Mouse (Mus musculus) embryonic stem cell, embryonic (primary cell): Measurements from ENCODE around the gene Olfr283.

Experiments used
- CTCF ChIA-PET, 4 experiments: fragments of 300-600 bp in 2 of 4; fragments of 350-600 bp in 2 of 4; sonication (Branson Sonifier 250); formaldehyde crosslinking; loops; one replicate each; lab custom pipeline; 2022; ENCODE audit warnings: inconsistent platforms in 2 of 4; lab: Charles Lee
- POLR2A ChIA-PET, 4 experiments: fragments of 300-600 bp in 2 of 4; fragments of 350-600 bp in 2 of 4; sonication (Branson Sonifier 250); formaldehyde crosslinking; loops; one replicate each; lab custom pipeline; 2022; ENCODE audit warnings: antibody characterized with exemption in 4 of 4, inconsistent platforms in 1 of 4; lab: Charles Lee

The Olfr283 gene

DNA sequence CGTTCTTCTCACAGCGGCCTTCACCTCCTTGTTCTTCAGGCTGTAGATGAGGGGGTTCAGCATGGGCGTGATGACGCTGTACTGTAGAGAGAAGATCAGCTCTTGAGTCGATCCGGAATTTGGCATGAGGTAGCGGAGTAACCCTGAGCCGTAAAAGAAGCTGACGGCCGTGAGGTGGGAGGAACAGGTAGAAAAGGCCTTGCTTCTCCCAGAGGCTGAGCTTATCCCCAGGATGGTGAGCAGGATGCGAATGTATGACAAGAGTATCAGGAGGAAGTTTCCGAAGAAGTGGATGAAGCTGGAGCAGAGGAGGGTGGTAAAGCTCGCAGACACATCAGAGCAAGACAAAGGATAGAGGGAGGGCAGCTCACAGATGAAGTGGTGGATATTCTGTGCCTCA, 2.5 kb downstream of the Olfr283 start:
- POLR2A ChIA-PET, result interaction anchor here in 1 of 4 experiments (0.9 kb wide), 1 partner anchor 10 kb away, joined by 3 read pairs; no protein-coding TSS in a partner anchor
- CTCF ChIA-PET, result interaction anchor here in 2 of 4 experiments (0.7 to 1.7 kb wide), 5 partner anchors 11 to 39 kb away, joined by 3 to 10 read pairs (median 3); no protein-coding TSS in a partner anchor

DNA sequence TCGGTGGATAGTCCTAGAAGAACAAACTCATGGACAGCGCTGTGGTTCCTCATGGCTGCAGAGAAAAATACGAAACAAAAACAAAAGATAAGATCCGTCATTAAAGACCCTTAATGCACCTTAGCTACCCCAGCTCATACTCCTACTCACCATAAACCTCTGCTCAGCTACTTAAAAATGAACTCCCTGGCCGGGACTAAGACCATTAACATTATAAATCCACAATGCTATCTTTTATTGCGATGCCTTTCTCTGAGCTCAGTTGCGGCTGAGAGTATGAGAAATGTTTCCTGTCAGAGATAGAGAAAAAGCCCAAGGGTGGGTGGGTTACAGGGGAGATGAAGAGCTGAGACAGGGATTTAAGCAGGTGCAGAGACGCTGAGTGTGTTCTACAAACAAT, 39.9 kb downstream of the Olfr283 start, which contains the start of gene Olfr284:
Olfr284 (minus strand) TSS at position 101 of the 400 bp plus-strand sequence.
- CTCF ChIA-PET, result no interaction called here
- POLR2A ChIA-PET, result interaction anchor here in 1 of 4 experiments (0.6 kb wide), 1 partner anchor 281 kb away, joined by 4 read pairs; no protein-coding TSS in a partner anchor
